Mouse (Mus musculus) testis, postnatal 10 days (tissue): Measurements from ENCODE around the gene Cbfa2t2.
"Not testable (repeated sequence)": the region's sequence is repeated elsewhere in the genome, so short reads cannot be mapped to it uniquely, and the experiment has no call there.

Experiments
- DNase-seq: peaks from one replicate; pipeline ENCODE4 v3.0.0; 2021; ENCODE audit warnings: low spot score

Gene Cbfa2t2

GRCm38 (mm10) chr2:154474251-154475061 is 38.2 kb downstream of the Cbfa2t2 start:
- DNase-seq: no peak

DNA sequence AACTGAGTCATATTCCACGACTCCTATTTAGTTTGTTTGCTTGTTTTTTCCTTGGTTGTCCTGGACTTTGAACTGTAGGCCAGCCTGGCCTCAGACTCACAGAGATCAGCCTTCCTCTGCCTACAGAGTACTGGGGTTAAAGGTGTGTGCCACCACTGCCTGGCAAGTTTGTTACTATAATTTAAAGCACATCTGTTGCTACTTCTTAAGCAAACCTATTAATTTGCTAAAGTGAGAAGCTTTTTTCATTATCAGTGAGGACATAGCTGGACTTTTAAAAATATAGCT is 38.7 kb downstream of the Cbfa2t2 start:
- no peak for DNase-seq

DNA sequence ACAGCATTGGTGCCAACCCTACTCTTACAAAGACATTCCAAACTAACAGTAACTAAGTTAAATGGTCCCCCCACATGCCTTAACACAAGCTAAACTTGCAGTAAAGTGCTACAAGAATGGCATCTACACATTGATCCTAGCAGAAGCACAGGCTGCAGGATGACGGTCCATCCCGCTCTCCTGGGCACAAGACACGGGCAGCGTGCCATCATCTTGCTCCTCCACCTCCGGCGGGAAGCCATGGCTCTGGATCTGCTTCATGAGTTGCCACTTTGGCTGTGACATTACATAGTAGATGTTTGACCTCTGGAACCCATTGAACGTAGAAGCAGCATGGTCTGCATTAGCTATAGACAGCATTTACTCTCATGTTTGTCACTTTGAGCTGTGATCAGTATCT is 39.6 kb downstream of the Cbfa2t2 start:
- DNase-seq: no peak

DNA sequence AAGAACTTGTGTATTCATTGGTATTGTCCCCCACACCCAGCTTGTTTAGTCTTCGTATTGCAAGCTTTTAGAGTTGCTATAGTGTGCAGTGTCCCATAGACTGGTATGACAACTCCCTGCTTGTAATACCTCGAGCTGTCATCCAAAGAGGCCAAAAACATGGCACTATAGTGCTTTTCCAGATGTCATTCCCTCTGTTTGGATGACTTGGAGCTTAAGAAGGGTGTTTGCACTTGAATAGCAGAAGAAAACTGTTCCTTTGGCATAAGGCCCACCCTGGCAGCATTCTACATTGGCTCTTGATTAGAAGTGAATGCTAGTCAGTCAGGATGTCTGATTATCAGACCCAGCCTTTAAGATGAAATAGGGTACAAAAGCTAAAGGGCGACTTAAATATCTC is 40.7 kb downstream of the Cbfa2t2 start:
- no peak for DNase-seq

DNA sequence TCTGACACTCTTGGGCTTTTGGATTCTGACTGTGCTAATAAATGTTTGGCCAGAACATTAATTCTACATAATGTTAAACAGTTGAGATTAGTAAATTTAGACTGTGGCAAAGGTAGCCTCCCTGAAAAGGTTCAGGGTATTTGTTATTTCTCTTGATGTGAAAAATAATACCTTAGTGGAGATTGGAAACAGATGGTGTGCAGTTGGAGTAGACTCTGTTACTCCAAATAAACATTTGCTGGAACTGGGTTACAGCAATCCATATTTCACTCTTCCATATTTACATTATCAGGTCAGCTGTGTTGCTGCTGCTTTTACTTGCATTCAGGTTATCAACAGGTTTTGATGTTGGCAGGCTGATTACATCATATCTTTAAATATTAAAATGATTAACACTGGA is 55.5 kb downstream of the Cbfa2t2 start:
- no peak for DNase-seq

DNA sequence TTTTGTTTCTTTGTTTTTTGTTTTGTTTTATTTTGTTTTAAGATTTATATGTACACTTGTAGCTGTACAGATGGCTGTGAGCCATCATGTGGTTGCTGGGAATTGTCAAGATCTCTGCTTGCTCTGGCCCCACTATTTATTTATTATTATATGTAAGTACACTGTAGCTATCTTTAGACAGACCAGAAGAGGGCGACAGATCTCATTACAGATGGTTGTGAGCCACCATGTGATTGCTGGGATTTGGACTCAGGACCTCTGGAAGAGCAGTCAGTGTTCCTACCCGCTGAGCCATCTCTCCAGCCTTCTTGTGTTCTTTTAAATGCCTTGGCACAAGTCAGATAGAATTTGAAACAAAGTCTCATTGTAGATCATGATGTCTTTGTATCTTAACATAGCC is 57.3 kb downstream of the Cbfa2t2 start:
- DNase-seq: not testable (repeated sequence)

GRCm38 (mm10) chr2:154495021-154495420 is 58.7 kb downstream of the Cbfa2t2 start:
- no peak for DNase-seq

DNA sequence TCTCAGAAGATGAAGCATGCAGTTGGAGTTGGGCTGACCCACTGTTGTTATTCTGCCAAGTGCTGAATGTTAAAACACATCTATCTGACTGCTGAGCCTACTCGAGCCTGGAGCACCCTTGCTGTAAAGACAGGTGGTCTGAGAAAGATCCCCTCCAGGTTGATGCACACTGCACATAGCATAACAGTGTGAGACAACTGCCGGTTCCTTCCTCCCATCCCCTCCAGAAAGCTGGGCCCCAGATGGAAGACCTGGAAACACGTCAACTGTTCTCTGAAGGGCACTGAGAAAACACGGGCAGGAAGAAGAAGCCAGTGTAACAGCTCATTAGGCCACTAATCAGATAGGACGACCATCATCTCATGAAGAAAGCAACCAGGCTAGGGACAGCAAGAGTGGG is 62.3 kb downstream of the Cbfa2t2 start:
- no peak for DNase-seq

- no peak for DNase-seq
Observed at GRCm38 (mm10) chr2:154499717-154500247, 63.5 kb downstream of the Cbfa2t2 start.

- no peak for DNase-seq
Observed at GRCm38 (mm10) chr2:154500758-154501157, 64.5 kb downstream of the Cbfa2t2 start.

DNA sequence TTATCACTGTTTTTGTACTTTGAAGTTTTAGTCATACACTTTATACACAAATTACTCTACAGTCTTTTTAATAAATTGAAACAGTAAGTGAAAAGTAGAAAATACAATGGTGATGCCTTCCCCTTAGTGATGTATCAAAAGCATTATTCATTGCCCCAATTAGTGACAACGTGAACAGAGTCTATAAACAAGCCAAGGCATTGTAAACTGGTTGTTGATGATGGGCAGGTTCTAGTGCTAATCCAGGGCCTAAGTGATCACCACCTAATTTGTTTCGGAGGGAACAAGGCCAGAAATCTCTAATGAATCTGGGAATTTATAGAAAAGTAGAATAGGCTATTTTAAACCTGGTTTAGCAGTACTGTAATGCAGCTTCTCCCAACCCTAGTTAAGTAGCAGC is 70.8 kb downstream of the Cbfa2t2 start:
- no peak for DNase-seq

- no peak for DNase-seq
Observed at GRCm38 (mm10) chr2:154507566-154508283, 71.4 kb downstream of the Cbfa2t2 start.

DNA sequence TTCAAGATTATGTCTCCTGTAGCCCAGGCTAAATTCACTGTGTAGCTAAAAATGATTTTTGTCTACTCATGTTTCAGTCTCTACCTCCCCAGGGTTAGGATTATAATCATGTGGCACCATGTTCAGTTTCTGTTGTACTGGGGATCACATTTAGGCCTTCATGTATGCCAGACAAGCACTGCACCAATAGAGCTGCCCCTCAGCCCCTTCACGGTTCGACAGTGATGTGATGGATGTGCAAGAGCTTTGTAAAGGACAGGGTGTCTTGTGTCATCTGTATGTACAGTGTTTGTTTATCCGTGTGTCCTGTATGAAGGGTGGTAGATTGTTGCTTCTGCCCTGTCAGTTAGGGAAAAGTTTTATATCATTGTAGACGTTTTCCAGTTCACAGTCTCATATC is 72.2 kb downstream of the Cbfa2t2 start:
- DNase-seq: no peak

DNA sequence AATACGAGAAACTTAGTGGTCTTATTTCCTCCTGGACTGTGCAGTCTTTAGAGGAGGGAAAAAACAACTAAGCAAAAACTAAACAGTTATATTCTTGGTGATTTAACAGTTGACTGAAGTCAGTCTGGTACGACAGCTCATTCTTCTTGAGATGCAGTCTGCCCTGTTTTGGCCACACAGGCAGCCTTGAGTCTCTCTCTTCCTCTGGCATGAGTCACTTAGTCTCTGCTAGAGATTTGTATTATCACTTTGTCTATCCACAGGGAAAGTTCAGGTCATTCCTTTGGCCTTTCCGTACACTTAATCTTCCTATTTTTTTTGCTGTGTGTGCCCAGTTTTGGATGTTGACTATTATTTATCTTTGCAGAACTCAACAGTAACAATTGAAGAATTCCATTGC is 73.9 kb downstream of the Cbfa2t2 start:
- DNase-seq: no peak

DNA sequence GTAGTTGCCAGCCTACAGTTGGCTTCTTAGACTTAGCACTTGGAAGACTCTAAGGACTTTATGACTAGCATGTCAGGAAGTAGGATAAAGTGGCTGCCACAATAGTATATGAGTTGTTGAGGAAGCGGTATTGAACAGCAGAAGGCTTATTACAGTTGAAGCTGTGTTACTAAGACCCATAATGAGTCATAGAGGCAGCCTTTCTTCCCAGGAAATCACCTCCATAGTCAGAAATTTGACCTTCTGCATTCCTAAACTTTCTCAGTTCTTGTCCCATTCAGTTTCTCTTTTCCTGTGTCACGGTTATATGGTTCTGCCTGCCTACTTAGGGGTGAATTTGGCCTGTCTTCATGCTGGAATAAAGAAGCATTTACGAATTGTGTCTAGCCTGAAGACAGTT is 80.7 kb downstream of the Cbfa2t2 start:
- DNase-seq: no peak

DNA sequence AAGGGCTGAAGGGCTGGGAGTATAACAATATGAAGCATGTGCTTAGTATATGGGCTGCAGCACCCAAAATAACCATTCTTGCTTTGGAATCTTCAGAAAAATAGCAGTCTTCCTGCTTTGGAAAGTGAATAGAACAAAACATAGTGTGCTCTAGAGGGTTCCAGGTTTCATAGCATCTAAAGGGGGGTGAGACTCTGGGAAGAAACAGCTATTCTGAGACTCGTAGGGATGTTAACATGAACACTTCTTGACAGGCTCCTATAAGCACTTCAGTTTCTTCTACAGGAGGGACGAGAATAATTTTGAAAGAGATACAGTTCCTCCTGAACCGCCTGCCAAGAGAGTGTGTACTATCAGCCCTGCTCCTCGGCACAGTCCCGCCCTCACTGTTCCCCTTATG is 81.1 kb downstream of the Cbfa2t2 start:
- DNase-seq: no peak

- no peak for DNase-seq
Observed at GRCm38 (mm10) chr2:154521449-154521848, 85.2 kb downstream of the Cbfa2t2 start.

DNA sequence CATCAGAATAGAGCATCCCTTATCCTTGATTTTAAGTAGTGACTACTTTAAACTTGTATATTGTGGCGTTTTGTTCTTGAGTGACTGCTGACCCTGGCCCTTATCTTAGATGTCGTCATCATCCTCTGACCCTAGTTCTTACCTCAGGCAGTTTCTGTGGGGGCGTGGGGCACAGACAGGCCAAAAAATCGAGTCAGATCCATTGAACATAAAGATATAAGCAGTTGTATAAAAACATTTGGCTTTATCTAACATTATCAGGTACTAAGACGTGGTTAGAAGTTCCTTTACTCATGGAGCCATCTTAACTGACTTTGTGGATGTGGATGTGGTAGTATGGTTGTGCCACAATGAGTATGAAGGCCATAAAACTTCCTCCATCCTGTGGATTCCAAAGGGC is 86.1 kb downstream of the Cbfa2t2 start:
- DNase-seq: no peak

- DNase-seq: no peak
Observed at GRCm38 (mm10) chr2:154525285-154525684, 89.0 kb downstream of the Cbfa2t2 start.

- DNase-seq: no peak
Observed at GRCm38 (mm10) chr2:154526531-154526930, 90.2 kb downstream of the Cbfa2t2 start.

DNA sequence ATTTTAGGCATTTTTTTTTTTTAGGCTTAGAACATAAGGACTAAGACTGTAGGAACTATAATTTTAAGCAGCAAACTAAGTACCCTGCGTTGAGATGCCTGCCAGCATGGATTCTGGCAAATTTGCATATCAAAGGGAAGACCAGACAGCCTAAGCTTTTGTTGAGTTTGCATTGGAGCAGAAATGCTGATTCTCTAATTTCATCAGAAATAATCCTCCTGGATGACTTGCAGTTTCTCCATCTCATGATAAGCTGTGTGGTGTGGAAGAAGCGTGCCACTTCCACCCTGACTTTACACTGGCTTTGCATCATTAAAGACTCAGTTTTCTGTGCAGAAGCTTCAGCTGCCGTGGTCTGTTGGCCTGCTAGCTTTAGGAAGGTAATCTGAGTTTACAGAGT is 96.6 kb downstream of the Cbfa2t2 start:
- DNase-seq: no peak

- no peak for DNase-seq
Observed at GRCm38 (mm10) chr2:154534704-154535270, 98.5 kb downstream of the Cbfa2t2 start.

DNA sequence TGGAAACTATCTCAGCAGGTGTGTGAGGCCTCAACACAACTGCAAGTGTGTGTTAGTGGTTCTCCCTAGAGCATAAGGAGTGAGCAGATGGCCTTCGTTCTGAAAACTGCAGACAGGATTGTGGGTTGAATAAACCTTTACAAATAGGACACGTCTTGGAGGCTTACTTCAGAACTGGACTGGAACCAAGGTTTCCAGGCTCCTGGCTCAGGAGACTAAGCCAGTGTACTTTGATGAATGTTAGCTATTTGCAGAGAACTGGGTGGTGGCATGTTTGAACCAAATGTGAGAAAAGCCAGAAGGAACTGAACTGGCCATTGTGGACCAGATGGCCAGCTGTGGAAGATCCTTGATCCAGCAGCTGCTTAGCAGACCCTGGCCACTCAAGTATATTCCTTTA is 102.0 kb downstream of the Cbfa2t2 start:
- no peak for DNase-seq
